Comparison of ENCODE assay signal across 10 mouse cellular contexts in the genomic region with DNA sequence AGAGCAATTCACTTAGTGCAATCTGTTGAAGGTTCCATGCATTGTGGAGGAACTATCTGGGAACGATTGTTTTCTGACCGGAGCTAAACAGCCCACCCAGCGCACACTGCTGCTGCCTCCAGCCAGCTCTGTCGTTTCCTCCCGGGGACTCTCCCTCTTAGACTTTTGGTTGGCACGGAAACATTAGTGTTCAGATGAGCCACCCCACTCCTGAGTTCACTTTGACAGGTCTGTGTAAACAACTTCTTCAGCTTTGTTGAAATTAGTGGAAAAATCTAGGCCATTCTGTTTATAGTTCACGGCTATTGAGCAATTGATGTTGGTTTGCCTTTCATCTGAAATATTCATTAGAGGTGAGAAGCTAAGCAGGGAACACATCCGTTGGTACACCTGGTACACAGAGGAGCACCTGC. TPM values are rescaled to one million over a fixed set of nuclear protein-coding genes. Genes with fewer than 3 reads are reported as not detected.
DNase-seq lines count a peak whose midpoint lies in the region; ATAC-seq and TF ChIP-seq lines count a peak whose summit lies in the region.
"Had no signal": no experiment of that assay in that cellular context is flagged by ENCODE, and none has a peak within 500 bp of the region (broad histone marks: within the 10 kb centered on the region; RNA-seq: fewer than 3 reads in every experiment).

No protein-coding gene starts in this region.

- no peak for TF ChIP-seq CTCF in hindbrain, postnatal 0 days (IDR thresholded peaks at IDR 0.05; ENCODE audit: low read depth)

- 0 out of 2 replicates have a peak overlapping the region, but pooled peaks have one; percentile 3 for H3K4me2 ChIP-seq in hindbrain, postnatal 0 days (ENCODE audit: low read depth, low read length)

- H3K36me3 ChIP-seq in hindbrain, postnatal 0 days (ENCODE audit: insufficient read depth, low read length), result no peaks in the 10 kb centered on the region

- H3K27me3 ChIP-seq in hindbrain, postnatal 0 days (ENCODE audit: insufficient read depth, low read length), result no peaks in the 10 kb centered on the region
- H3K27me3 ChIP-seq: megakaryocyte, embryonic 14.5 days had no signal

- DNase-seq in embryo, embryonic 10 days (ENCODE audit: low spot score), result peak; percentile 38
- no peak for DNase-seq in embryo, embryonic 9.5 days (ENCODE audit: extremely low spot score)
- peak; percentile 31 for DNase-seq in Muller cell, postnatal 12 days (ENCODE audit: inconsistent ontology term)
- peak; percentile 43 for DNase-seq in hindbrain, postnatal 0 days (ENCODE audit: low spot score)
- DNase-seq in lung, postnatal 14 days, result peak; percentile 63
- DNase-seq in left cerebral cortex, postnatal 14 days (ENCODE audit: low spot score in 2 of 2), result no peak
- no peak for DNase-seq in spleen, postnatal 10 days (ENCODE audit: low spot score in 2 of 2)
- DNase-seq in yolk sac, embryonic 10.5 days (ENCODE audit: low spot score), result no peak

- intact Hi-C loops in left cerebral cortex, postnatal 14 days (cut with DNase I), result loop anchor here (1.0 kb wide), 1 partner anchor 76 kb away; no protein-coding TSS in a partner anchor

- 13% methylated on average over 8 of the region's 8 CpGs for WGBS in hindbrain, postnatal 0 days

- H3K4me1 ChIP-seq in hindbrain, postnatal 0 days (ENCODE audit: insufficient read depth, low read length), result peaks cover 19% of the 10 kb centered on the region
- H3K4me1 ChIP-seq: megakaryocyte, embryonic 14.5 days had no signal

- peak overlapping the region; percentile 71 for H3K27ac ChIP-seq in hindbrain, postnatal 0 days

- H3K4me3 ChIP-seq in hindbrain, postnatal 0 days (ENCODE audit: low read length), result no peak overlapping the region
- H3K4me3 ChIP-seq: megakaryocyte, embryonic 14.5 days had no signal

- ATAC-seq in hindbrain, postnatal 0 days, result peak; percentile 75

- no peaks in the 10 kb centered on the region for H3K9me3 ChIP-seq in hindbrain, postnatal 0 days (ENCODE audit: low read length)

- H3K9ac ChIP-seq in hindbrain, postnatal 0 days (replicated peaks; ENCODE audit: low read length), result no peak overlapping the region

RNA-seq across cellular contexts. Expression of gene Limch1, which starts 53.0 kb away (rescaled TPM):
- 70.6 and 72.4 TPM in 2 replicates for total RNA-seq in hindbrain, postnatal 0 days (2014; rRNA removed)
- polyA plus RNA-seq in hindbrain, postnatal 0 days (2015; fragmentation: Nextera tagmentation; extraction: Ambion mirVana), result 50.4 and 54.3 TPM in 2 replicates
- total RNA-seq in left cerebral cortex, postnatal 14 days (2021), result 100 to 1,000 TPM; 101 TPM
- total RNA-seq: common myeloid progenitor, adult 5-6 weeks had no signal

Comparison
In these comparisons a context has a peak if more than half of its experiments do, and no peak if none do; other contexts are left out.
1. DNase-seq: peak in embryo, embryonic 10 days (single experiment), Muller cell, postnatal 12 days (single experiment), hindbrain, postnatal 0 days (single experiment) and lung, postnatal 14 days (single experiment); none in embryo, embryonic 9.5 days (single experiment), left cerebral cortex, postnatal 14 days (0 of 2), spleen, postnatal 10 days (0 of 2) and yolk sac, embryonic 10.5 days (single experiment).